Mouse (Mus musculus) forebrain, embryonic 13.5 days (tissue): Measurements from ENCODE around the gene Tagln3. TPM values are rescaled to one million over a fixed set of nuclear protein-coding genes. Genes with fewer than 3 reads are reported as not detected.

ENCODE experiments used
- ATAC-seq: fragments of 200-750 bp; cut with Nextera tagmentation; 2 replicates; pipeline ENCODE4 v1.8.0; 2017
- H3K27ac ChIP-seq: fragments of 300-500 bp; sonication (generic); 2 replicates; pipeline ENCODE4 v1.5.1; 2015; ENCODE audit warnings: inconsistent platforms, mild to moderate bottlenecking, moderate library complexity
- H3K27me3 ChIP-seq: fragments of 300-500 bp; sonication (generic); 2 replicates; pipeline ENCODE4 v1.6.1; 2015; ENCODE audit warnings: mild to moderate bottlenecking, inconsistent platforms
- H3K36me3 ChIP-seq: fragments of 300-500 bp; sonication (generic); 2 replicates; pipeline ENCODE4 v1.6.1; 2015; ENCODE audit warnings: mild to moderate bottlenecking, inconsistent platforms; ENCODE audit not compliant: poor library complexity, severe bottlenecking
- H3K4me1 ChIP-seq: fragments of 300-500 bp; sonication (generic); 2 replicates; pipeline ENCODE4 v1.6.1; 2015; ENCODE audit warnings: inconsistent platforms
- H3K4me2 ChIP-seq: fragments of 300-500 bp; sonication (generic); 2 replicates; pipeline ENCODE4 v1.6.1; 2015; ENCODE audit warnings: inconsistent platforms, mild to moderate bottlenecking, moderate library complexity
- H3K4me3 ChIP-seq: fragments of 300-500 bp; sonication (generic); 2 replicates; pipeline ENCODE4 v1.5.1; 2015; ENCODE audit warnings: mild to moderate bottlenecking, inconsistent platforms
- H3K9ac ChIP-seq: fragments of 300-500 bp; sonication (generic); 2 replicates; pipeline ENCODE4 v1.6.1; 2015; ENCODE audit warnings: mild to moderate bottlenecking, inconsistent platforms
- H3K9me3 ChIP-seq: fragments of 300-500 bp; sonication (generic); replicated peaks from 2 replicates; pipeline ENCODE4 v1.6.1; 2016; ENCODE audit warnings: inconsistent platforms
- WGBS: fragments of 180-500 bp; shearing (Covaris S2); methylation state at CpG from one replicate; pipeline ENCODE4 v1.1.7; 2015; 5-methylcytosine and 5-hydroxymethylcytosine counted together
- polyA plus RNA-seq: library from polyadenylated mRNA; unstranded; fragments of >200 nt; fragmentation: Nextera tagmentation; extraction: Ambion mirVana; gene quantifications from 2 replicates; pipeline ENCODE4 v1.2.1, GENCODE M21; 2015

Gene Tagln3
- polyA plus RNA-seq, 1 experiment from 2014 or later = 499 TPM

- Histone ChIP-seq H3K9me3 (no peaks in the 10 kb centered on the region), H3K9ac (0 out of 2 replicates have a peak overlapping the region, but pooled peaks have one; percentile 93), H3K27me3 (no peaks in the 10 kb centered on the region), H3K36me3 (0 out of 2 replicates have a peak, but pooled peaks cover 5% of the 10 kb centered on the region), H3K4me2 (peak overlapping the region; percentile 61), H3K27ac (no peak overlapping the region), H3K4me3 (peak overlapping the region; percentile 80; the same call in 1 of the 2 replicates), H3K4me1 (peaks cover 17% of the 10 kb centered on the region)
- WGBS = 62% methylated on average over 4 of the region's 4 CpGs
- no peak for ATAC-seq
These were observed 19.3 kb upstream of the Tagln3 start for GRCm38 (mm10) chr16:45743591-45744144.

GRCm38 (mm10) chr16:45742615-45743476, 18.4 kb upstream of the Tagln3 start, which contains the start of gene Abhd10:
Gene Abhd10 (minus strand): TSS chr16:45742955.
- Histone ChIP-seq H3K4me2 (peak within 1 kb of the TSS; percentile 61), H3K27ac (peak within 1 kb of the TSS; percentile 93), H3K9ac (peak within 1 kb of the TSS; percentile 93), H3K27me3 (no peaks in the 10 kb centered on the region), H3K4me1 (peaks cover 17% of the 10 kb centered on the region), H3K36me3 (peaks cover 11% of the 10 kb centered on the region), H3K9me3 (no peaks in the 10 kb centered on the region), H3K4me3 (peak within 1 kb of the TSS; percentile 80)
- WGBS = under 1% methylated on average over 50 of the region's 51 CpGs
- peak; percentile 97 for ATAC-seq

GRCm38 (mm10) chr16:45737880-45738279, 13.5 kb upstream of the Tagln3 start:
- Histone ChIP-seq H3K9me3 (no peaks in the 10 kb centered on the region), H3K9ac (no peak overlapping the region), H3K4me2 (no peak overlapping the region), H3K4me3 (no peak overlapping the region), H3K27me3 (no peaks in the 10 kb centered on the region), H3K36me3 (peaks cover 53% of the 10 kb centered on the region), H3K27ac (no peak overlapping the region), H3K4me1 (peaks cover 9% of the 10 kb centered on the region)
- 93% methylated on average over 8 of the region's 8 CpGs for WGBS
- no peak for ATAC-seq

- no peaks in the 10 kb centered on the region for H3K27me3 ChIP-seq
- no peak overlapping the region for H3K4me2 ChIP-seq
- no peak for ATAC-seq
- H3K9ac ChIP-seq = no peak overlapping the region
- no peaks in the 10 kb centered on the region for H3K9me3 ChIP-seq
- 97% methylated on average over 3 of the region's 3 CpGs for WGBS
- peaks cover 9% of the 10 kb centered on the region for H3K4me1 ChIP-seq
- H3K27ac ChIP-seq = no peak overlapping the region
- no peak overlapping the region for H3K4me3 ChIP-seq
- H3K36me3 ChIP-seq = peaks cover 61% of the 10 kb centered on the region
These were observed 12.3 kb upstream of the Tagln3 start for GRCm38 (mm10) chr16:45736724-45737123.

- Histone ChIP-seq H3K4me2 (no peak overlapping the region), H3K9me3 (no peaks in the 10 kb centered on the region), H3K36me3 (peaks cover 49% of the 10 kb centered on the region), H3K4me3 (no peak overlapping the region), H3K27ac (no peak overlapping the region), H3K27me3 (no peaks in the 10 kb centered on the region), H3K9ac (no peak overlapping the region), H3K4me1 (peaks cover 5% of the 10 kb centered on the region)
- no peak for ATAC-seq
- WGBS = 87% methylated on average over 5 of the region's 5 CpGs
These were observed 4.8 kb upstream of the Tagln3 start for GRCm38 (mm10) chr16:45729163-45729562.

GRCm38 (mm10) chr16:45724742-45725102, 314 bp upstream of the Tagln3 start:
- H3K27me3 ChIP-seq = no peaks in the 10 kb centered on the region
- ATAC-seq = peak; percentile 77
- H3K4me1 ChIP-seq = peaks cover 39% of the 10 kb centered on the region
- H3K9me3 ChIP-seq = no peaks in the 10 kb centered on the region
- peaks cover 41% of the 10 kb centered on the region for H3K36me3 ChIP-seq
- peak overlapping the region; percentile 95 for H3K9ac ChIP-seq
- H3K27ac ChIP-seq = peak overlapping the region; percentile 97
- WGBS = 3% methylated on average over 10 of the region's 10 CpGs
- H3K4me2 ChIP-seq = peak overlapping the region; percentile 76
- peak overlapping the region; percentile 70 for H3K4me3 ChIP-seq

- WGBS = 34% methylated on average over 6 of the region's 6 CpGs
- Histone ChIP-seq H3K9me3 (no peaks in the 10 kb centered on the region), H3K9ac (peak overlapping the region; percentile 95), H3K4me3 (peak overlapping the region; percentile 70), H3K27me3 (no peaks in the 10 kb centered on the region), H3K4me1 (peaks cover 41% of the 10 kb centered on the region), H3K27ac (peak overlapping the region; percentile 97), H3K4me2 (peak overlapping the region; percentile 76), H3K36me3 (peaks cover 45% of the 10 kb centered on the region)
- peak; percentile 50 for ATAC-seq
These were observed 1.1 kb downstream of the Tagln3 start for GRCm38 (mm10) chr16:45723172-45723901.

- peak overlapping the region; percentile 76 for H3K4me2 ChIP-seq
- no peaks in the 10 kb centered on the region for H3K9me3 ChIP-seq
- peaks cover 41% of the 10 kb centered on the region for H3K4me1 ChIP-seq
- WGBS = 55% methylated on average over 3 of the region's 3 CpGs
- H3K27me3 ChIP-seq = no peaks in the 10 kb centered on the region
- H3K4me3 ChIP-seq = peak overlapping the region; percentile 70
- H3K36me3 ChIP-seq = peaks cover 47% of the 10 kb centered on the region
- H3K9ac ChIP-seq = peak overlapping the region; percentile 95
- ATAC-seq = no peak; the same call in 1 of the 2 replicates
- H3K27ac ChIP-seq = peak overlapping the region; percentile 97
These were observed 1.9 kb downstream of the Tagln3 start for GRCm38 (mm10) chr16:45722460-45722951.

GRCm38 (mm10) chr16:45720022-45720630, 4.3 kb downstream of the Tagln3 start:
- Histone ChIP-seq H3K36me3 (peaks cover 70% of the 10 kb centered on the region), H3K4me3 (no peak overlapping the region), H3K4me1 (peaks cover 41% of the 10 kb centered on the region), H3K4me2 (peak overlapping the region; percentile 76; the same call in 1 of the 2 replicates), H3K9ac (0 out of 2 replicates have a peak overlapping the region, but pooled peaks have one; percentile 28), H3K27ac (no peak overlapping the region), H3K9me3 (no peaks in the 10 kb centered on the region), H3K27me3 (no peaks in the 10 kb centered on the region)
- ATAC-seq = no peak
- 95% methylated on average over 10 of the region's 10 CpGs for WGBS

- Histone ChIP-seq H3K36me3 (peaks cover 88% of the 10 kb centered on the region), H3K4me1 (peaks cover 39% of the 10 kb centered on the region), H3K27ac (no peak overlapping the region), H3K27me3 (no peaks in the 10 kb centered on the region), H3K9ac (no peak overlapping the region), H3K4me2 (no peak overlapping the region), H3K4me3 (no peak overlapping the region), H3K9me3 (no peaks in the 10 kb centered on the region)
- 84% methylated on average over 4 of the region's 4 CpGs for WGBS
- ATAC-seq = no peak
These were observed 6.1 kb downstream of the Tagln3 start for GRCm38 (mm10) chr16:45718296-45718695.

GRCm38 (mm10) chr16:45714489-45715150, 9.8 kb downstream of the Tagln3 start:
- H3K9me3 ChIP-seq = no peaks in the 10 kb centered on the region
- no peak overlapping the region for H3K4me2 ChIP-seq
- no peak overlapping the region for H3K27ac ChIP-seq
- H3K36me3 ChIP-seq = peaks cover 89% of the 10 kb centered on the region
- H3K4me1 ChIP-seq = peaks cover 3% of the 10 kb centered on the region; the same call in 1 of the 2 replicates
- 85% methylated on average over 5 of the region's 5 CpGs for WGBS
- H3K9ac ChIP-seq = no peak overlapping the region
- H3K4me3 ChIP-seq = no peak overlapping the region
- no peaks in the 10 kb centered on the region for H3K27me3 ChIP-seq
- ATAC-seq = no peak
